Mouse (Mus musculus) thymus, postnatal 14 days (tissue): ENCODE results near the gene Bahd1.
A peak's percentile ranks its signal among the peaks of the same experiment; 100 is the strongest.

Source experiments
- DNase-seq: peaks from one replicate; pipeline ENCODE4 v3.0.0; 2021

Gene Bahd1

DNA sequence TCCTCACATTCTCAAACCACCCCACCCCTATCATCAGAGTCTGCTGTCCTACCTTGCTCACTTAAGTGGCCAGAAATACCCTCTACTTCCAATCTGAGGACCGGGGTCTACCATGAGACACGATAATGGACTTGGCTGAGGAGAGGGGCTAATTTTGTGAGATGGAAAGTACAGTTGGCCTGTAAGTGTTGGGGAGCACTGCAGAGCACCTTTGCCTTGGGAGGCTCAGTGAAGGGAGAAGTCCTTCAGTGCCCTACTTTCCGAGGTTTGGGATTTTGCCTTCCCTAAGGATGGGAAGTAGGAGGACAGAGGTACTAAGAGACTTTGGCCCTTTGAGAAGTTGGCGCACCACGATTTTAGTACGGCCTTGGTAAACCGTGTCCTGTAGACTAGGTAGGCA lies 871 bp upstream of the Bahd1 start:
- DNase-seq: no peak

DNA sequence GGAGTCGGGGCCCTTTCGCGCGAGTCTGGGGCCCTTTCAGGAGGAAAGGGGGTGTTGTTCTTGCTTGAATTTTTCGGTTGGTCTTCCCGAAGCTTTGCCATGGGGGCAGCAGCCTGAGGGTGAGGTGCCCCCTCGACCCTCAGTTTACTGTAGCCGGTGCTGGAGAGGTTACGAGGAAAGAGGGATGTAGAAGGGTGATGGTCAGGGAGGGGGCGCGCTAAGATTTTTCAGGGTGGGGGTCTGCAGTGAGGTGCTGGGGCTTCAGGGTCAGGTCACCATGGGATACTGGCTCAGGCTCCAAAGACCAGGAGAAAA lies 606 bp downstream of the Bahd1 start:
- DNase-seq: no peak

DNA sequence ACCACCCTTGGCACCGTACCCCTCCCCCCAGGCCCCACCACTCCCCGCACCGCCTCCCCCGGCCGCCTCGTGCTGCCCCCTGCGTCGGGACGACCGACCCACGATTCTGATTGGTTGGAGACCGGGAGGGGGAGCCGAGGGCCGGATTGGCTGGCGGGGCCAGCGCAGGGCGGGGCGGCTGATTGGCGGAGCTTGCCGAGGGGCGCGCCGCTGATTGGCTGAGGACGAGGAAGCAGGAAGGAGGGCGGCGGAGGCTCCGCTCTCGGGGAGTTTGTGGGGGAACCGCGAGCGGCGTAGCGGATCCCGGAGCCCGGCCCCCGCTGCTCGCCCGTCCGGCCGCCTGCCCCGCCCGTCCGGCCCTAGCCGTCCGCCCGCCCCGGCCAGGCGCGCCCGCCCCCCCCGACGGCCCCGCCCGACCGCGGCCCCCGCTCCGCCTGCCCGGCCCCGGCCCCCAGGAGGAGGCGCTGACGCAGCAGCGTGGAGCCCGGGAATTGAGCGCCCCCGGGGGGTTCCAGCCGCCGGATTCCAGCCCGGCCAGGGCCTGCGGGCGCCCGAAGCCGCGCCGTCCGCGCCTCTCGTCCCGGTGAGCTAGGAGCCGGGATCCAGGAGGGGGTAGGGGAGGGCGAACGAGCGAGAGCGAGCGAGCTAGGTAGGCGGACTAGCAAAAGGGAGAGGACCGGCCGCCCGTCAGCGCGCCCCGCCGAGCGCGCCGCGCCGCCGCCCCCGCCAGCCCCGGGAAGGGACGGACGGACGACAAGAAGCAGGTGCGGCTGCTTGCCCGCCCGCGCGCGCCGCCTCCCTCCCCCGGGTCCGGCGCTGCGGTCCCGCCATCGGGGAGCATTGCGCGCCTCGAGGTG lies 1.2 kb downstream of the Bahd1 start:
- peak; percentile 99 for DNase-seq

DNA sequence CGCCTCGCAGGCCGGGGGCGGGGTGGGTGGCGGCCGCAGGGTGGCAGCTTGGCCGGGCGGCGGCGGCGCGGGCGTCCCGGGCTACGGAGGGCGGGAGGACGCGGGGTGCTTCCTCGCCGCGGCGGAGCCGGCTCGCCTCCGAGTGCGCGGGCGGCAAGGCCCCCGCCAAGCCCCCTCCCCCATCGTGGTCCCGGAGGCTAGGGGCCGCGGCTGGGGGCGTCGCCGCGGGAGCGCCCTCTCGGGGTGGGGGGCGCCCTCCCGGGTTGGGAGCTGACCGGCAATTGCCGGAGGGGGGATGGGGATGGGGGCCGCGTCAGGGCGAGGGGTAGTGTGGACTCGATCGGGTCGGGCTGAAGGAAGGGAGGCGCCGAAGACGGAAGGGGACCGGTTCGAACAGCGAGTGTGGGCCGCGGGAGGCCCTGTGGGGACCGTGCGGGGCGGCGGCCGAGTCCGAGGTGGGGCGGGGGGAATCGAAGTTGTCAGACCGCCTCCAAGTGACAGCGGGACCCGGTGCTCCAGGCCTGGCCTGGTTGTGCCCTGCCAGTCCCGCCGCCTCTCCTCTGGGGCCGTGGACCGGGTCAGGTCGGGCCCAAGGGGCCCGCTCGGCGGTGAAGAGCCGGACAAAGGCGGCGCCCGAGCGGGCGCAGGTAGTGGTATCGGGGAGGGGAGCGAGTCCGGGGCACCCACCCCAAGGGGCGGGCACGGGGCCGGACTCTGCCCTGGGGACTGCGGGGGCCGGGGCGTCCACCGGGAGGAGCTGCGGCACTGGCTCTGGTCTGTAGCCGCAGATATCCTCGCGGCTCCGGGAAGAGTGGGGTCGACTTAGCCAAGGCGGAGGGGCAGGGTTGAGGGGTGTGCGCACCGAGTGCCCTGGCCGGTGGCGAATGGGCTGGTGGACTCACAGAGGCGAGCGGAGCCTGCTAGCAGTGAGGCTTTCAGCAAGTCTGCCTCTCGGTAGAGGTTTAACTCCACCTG lies 2.2 kb downstream of the Bahd1 start:
- peak; percentile 55 for DNase-seq

DNA sequence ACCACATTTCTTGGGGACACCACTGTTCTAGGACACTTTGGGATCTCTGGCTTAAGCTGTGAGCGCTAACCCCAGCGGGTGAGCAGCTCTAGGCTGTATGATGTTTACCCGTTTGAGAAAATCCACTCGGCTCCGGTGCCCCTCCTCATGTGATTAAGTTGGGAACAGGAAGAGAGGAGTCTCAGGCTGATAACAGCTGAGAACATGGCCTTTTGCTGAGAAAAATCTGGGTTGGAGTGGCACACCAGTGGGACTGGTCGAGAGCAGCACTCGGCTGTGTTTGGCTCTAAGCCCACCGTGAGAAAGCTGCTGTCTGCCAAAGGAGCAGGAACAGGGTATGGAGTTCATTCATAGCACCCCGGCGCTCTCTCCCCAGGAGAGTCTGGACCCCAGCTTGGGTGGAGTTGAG lies 3.2 kb downstream of the Bahd1 start:
- DNase-seq: no peak

DNA sequence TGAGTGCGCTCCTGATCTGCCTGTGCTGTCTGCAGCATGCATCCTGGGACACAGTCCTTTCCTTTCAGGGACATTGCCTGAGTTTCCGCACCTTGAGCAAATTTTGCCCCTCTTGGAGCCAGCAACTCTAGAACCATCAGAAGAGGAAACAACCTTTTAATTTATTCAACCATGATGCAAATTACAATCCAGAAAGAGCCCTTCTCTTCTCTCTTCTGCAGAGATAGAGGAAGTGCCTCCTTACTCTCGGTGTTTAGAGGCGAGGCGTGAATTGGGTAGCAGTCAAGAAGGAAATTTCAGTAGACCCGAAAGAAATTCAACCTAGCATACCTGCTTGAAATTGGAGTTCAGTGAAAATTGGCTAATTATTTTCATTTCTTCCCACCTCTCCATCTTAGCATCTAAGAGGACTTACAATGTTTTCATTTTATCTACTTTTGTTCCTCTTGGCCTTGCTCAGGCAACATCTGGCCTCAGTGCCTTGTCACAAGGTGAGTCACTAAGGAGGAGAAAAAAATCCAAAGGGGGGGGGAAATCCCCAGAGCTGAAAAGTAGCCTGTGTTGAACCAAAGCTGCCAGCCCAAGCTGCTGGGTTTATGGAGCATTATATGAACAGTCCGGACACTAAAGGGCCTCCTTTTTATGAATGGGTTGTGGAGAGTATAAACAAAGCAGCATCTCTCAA lies 5.4 kb downstream of the Bahd1 start:
- no peak for DNase-seq

DNA sequence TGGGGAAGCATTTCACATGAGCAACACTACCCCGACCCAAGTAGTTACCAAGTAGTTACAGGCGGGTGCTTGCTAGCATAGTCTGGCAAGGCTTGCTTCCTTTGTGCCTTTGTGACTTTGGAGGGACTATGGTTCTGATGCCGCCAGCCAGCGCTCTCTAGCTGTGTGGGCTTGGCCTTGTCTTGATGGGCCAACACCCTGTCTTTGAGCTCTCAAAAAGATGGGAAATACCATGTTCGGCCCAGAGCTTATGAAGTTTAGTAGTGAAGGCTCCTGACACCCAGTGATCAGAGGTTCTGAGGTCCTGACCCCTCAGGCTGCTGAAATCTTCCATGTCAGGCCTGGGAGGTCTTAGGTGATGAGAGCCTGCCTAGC lies 5.9 kb downstream of the Bahd1 start:
- no peak for DNase-seq

DNA sequence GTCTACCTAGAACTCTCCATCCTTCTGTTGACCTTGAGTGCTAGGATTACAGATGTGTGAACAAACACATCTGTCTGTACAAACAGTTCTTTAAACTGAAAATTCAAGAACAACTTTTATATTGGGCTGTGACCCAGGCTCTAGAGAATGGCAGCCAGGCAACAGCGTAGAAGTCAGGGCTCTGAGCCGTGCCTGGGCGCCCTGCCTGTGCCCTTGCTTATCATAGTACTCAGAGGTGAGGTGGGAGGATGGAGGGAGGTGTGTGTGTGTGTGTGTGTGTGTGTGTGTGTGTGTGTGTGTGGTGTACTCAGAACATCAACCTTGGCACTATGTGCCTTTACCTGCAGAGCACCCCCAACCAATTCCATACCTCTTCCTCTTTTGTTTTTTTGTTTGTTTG lies 7.6 kb downstream of the Bahd1 start:
- no peak for DNase-seq

DNA sequence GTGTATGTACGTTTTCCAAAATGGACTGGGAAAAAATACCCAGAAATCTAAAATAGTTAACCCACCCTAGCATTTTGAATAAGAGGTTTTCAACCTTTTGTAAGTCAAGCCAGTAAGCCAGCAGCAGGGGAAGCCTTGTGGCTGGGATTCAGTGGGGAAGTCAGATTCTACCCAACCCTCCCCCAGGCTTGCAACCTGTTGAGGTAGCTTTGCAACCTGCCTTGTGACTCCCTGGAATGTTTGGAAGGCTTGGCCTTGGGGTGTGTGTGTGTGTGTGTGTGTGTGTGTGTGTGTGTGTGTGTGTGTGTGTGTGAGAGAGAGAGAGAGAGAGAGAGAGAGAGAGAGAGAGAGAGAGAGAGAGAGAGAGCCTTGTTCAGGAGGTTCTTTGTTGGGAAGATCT lies 9.0 kb downstream of the Bahd1 start:
- no peak for DNase-seq

DNA sequence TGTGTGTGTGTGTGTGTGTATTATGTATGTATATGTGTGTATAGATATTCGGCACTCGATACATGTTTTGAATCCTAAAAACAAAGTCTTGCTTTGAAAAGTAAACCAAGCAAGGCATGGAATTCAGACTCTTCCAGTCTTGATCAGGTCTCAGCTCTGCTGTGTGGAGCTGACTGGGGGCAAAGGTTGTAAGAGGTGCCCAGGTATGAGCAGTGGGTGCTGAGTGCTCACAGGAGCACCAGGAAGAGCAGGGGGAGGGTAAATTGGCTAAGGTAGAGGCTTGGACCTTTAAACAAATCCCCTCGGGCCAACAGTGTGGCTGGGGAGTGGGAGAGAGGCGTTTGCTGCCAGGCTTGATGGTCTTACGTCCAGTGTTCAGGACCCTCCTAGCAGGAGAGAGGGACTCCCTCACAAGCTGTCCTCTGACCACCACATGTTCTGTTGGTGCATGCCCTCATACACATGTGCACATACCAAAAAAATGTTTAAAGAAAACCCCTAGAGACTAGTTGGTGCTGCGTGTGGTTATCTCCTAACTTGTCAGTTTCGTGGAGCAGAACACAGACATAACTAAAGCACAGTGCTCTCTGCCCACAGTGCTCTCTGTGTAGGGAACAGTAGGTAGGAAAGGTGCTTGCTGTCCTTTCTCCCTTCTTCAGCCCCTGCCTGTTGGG lies 10.6 kb downstream of the Bahd1 start:
- no peak for DNase-seq

DNA sequence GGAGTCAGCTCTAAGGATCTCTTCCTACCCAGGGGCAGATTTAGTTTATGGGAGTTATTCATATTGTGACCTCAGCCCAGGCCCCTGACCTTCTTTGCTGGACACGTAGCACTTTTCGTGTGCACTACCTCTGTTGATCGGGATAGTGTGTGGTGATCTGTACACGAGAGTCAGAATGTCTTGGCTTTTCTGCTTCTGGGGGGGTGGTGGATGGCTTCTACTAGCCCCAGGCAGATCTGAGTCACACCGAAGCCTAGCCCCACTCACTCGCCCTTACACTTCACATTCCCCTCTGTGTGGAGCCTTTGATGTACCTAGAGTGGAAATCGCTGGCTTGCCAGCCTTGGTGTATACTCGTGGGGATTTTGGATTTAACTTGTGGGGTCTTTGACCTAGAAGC lies 12.5 kb downstream of the Bahd1 start:
- DNase-seq: no peak

DNA sequence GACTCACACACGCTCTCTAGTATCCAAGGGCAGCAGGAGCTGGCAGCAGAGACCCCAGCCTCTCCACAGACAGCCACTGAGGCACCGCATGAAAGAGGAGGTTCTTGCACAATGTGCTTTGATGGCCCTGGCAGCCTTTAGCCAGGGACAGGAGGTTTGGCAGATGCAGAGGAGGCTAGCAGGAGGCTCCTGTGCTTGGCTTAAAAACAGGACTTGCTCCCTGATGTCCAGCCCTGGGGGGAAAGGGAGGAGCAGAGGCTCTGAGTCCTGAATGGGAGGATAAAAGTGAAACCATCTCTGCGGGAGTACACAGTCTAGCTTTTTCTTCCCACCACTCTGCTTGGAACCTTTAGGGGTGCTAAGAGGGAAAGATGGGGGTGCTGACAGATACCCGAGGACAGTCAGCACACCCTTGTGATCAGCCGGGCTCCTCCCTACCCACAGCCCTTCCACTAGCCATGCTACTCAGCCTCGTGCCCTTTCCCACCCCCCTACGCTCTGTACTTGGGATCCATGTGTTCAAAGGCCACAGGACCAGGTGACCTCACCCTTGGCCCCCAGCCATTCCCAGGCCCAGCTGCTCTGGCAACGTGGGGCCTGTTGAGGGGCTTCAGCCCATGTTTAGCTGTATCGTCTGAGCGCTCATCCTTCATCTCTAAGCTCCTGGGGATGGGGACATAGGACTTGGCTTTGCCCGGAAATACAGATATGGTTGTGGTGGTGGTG lies 13.5 kb downstream of the Bahd1 start:
- no peak for DNase-seq

DNA sequence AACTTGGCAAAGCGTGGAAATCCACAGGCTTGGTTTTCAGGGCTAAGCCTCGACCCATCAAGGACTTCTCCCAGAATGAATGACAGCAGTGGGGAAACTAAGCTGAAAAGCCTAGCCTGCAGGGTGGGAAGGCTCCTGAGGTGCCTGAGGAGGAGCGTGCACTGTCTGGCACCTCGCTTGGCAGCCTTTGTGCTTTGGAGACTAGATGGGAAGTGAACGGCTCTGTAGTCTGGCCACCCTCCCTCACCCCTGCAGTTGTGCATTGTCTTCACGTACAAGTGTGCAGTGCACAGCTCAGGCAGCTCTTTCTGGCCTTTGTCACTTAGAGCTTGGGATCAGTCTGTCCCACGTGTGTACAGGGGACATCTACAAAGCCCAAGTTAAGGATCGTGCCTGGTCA lies 14.5 kb downstream of the Bahd1 start:
- DNase-seq: no peak

DNA sequence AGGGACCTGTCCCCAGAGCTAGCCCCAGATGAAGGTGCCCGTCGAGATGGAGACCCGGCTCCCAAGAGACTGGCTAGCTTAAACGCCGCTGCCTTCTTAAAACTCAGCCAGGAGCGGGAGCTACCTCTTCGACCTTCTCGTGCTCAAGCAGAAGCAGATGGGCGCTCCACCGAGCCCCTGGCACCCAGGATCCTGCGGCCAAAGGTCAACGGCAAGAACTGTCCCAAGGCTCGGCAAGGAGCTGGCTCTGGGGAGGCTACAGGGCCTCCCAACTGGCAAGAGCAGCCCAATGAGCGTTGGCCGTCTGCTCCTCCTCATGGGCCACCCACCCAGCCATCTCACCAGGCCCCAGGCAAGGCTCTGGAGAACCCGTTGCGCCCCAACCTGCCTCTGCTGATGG lies 16.3 kb downstream of the Bahd1 start:
- no peak for DNase-seq

DNA sequence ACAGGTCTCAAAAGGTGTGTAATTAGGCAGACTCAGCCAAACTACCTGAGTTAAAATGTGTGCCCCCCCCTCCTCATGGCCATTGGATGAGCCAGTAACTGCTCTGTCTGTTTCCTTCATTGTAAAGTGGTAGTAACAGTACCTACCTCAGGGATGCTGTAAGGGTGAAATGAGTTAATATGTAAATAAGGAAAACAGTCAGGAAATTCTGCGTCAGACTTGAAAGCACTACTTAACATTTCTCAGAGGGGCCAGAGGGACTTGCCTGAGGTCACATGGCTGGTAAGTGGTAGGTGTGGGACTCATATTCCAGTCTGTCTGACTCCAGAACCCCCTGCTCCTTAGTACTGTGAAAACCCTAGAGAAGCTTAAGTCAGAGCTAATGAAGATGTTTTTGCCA lies 18.4 kb downstream of the Bahd1 start:
- no peak for DNase-seq

DNA sequence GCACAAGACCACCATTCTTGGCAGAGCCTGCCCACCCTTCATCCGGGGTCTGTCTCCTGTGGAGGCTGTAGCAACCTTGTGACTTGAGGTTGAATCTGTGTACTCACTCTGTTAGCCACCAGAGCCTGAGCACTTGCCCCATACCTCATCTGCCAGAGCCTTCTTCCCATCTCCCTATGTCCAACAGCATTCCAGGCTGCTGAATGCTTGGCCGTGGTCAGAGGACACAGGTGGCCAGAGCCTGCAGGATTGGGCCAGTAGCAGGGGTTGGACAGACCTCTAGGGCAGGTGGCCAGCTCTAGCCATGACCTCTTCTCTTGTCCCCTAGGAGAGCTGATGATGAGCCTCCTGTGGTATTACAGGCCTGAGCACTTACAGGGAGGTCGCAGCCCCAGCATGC lies 20.3 kb downstream of the Bahd1 start:
- no peak for DNase-seq

DNA sequence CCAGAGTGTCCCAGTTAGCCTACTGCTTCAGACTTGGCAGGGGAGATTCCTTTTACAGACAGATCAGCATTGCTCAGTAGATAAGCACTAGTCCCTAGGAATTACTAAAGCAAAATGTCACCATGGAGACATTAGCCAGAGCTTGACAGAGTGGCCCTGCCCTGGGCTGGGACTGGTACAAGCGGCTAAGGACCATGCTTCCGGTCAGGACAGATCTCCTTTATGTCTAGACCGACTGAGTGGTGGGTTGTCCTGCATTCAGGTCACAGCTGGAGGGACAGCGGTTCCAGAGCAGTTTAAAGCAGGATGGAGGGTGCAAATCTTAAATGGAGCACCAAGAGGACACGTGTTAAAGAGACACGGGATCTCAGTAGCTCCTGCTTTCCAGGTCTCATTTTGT lies 25.8 kb downstream of the Bahd1 start:
- DNase-seq: no peak

DNA sequence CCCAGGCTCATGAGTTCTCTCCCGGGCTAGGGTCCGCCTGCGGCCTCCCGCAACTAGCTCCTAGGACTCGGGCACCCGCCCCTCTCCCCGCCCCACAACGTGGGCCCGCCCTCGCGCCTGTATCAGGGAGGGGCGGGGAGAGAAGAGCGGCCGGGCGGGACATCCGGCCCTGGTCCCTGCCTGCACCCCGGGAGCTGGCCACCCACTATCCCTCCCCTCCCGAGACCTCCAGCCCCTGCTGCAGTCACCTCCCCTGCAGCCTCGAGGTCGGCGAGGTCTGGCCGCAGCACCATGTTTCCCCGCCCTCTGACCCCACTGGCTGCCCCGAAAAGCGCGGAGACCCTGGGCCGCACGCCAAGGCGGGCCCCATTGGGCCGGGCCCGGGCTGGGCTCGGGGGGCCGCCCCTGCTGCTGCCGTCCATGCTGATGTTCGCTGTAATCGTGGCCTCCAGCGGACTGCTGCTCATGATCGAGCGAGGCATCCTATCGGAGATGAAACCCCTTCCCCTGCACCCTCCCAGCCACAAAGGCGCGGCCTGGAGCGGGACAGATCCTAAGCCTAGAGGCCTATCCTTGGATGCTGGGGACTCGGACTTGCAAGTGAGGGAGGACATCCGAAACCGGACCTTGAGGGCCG lies 26.3 kb downstream of the Bahd1 start, which contains the start of gene Chst14:
Gene Chst14 (plus strand): TSS at position 136 of the 637 bp plus-strand sequence.
- peak; percentile 78 for DNase-seq

DNA sequence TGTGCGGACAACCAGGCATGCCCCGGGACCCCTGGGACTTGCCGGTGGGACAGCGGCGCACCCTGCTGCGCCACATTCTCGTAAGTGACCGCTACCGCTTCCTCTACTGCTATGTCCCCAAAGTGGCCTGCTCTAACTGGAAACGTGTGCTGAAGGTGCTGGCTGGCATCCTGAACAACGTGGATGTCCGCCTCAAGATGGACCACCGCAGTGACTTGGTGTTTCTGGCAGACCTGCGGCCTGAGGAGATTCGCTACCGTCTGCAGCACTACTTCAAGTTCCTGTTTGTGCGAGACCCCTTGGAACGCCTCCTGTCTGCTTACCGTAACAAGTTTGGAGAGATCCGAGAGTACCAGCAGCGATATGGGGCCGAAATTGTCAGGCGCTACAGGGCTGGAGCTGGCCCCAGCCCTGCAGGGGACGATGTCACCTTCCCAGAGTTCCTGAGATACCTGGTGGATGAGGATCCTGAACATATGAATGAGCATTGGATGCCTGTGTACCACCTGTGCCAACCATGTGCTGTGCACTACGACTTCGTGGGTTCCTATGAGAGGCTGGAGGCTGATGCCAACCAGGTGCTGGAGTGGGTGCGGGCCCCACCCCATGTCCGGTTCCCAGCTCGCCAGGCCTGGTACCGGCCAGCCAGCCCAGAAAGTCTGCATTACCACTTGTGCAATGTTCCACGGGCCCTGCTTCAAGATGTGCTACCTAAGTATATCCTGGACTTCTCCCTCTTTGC lies 27.0 kb downstream of the Bahd1 start:
- DNase-seq: peak; percentile 26

DNA sequence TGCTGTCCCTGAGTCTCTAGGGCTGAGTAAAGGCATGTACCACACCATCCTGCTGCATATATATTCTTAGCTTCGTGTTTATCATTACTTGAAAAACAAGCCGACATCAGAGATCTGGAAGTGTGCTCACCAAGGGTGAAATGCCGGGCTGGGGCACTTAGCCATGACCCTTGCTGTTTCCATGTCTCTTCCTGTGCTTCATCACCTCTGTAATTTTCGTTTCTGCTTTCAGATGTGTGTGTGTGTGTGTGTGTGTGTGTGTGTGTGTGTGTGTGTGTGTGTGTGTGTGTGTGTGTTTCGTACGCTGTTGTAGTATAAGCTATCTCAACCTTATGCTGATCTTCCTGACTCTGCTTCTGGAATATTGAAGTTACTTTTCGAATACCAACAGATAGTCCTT lies 41.2 kb downstream of the Bahd1 start:
- DNase-seq: no peak

DNA sequence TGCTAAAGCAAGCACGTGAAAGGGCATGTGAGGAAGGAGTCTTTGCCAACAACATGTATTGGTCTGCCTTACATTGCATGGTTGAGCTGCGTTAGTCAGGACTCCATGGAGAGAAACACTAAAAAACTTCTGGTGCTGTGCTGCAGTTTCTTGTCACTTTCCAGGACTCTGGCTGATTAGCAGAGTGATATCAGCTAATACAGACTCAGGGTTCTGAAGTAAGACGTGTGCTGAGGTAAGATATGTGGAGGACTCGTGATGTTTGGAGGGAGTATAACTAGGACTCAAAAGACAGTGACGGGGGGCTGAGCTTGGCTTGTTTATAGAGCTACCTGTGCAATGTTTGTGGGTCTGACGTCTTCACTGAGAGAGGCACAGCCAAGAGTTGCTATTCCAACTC lies 43.1 kb downstream of the Bahd1 start:
- DNase-seq: no peak
